Mouse (Mus musculus): ENCODE measurements around the gene Fam43a.

- TF ChIP-seq POLR2A (IDR thresholded peaks at IDR 0.05; ENCODE audit: low read depth, low read length): no peak
- no peak for TF ChIP-seq CTCF (IDR thresholded peaks at IDR 0.05; ENCODE audit: extremely low read depth, insufficient read length, insufficient replicate concordance, low read depth, low read length)
These were observed 27.3 kb upstream of the Fam43a start for GRCm38 (mm10) chr16:30572239-30572638.

Data from small intestine, adult 2 months (tissue).